Mouse (Mus musculus) MEL (cell line): Measurements from ENCODE around the gene Mfsd2a.

ENCODE experiments used
- BHLHE40 ChIP-seq: IDR thresholded peaks from 2 replicates; pipeline ENCODE4 v1.6.1; 2012; ENCODE audit warnings: low read depth, mild to moderate bottlenecking, inconsistent platforms, low read length, improper control_type of control experiment, borderline replicate concordance
- CTCF ChIP-seq, 3 experiments: IDR thresholded peaks in 2 of 3; conservative IDR thresholded peaks in 1 of 3; 2 replicates each; pipeline ENCODE4 v1.5.1; 2011 to 2012; ENCODE audit warnings: low read length in 3 of 3, low read depth in 2 of 3, mild to moderate bottlenecking in 2 of 3, improper control_type of control experiment in 1 of 3, inconsistent platforms in 1 of 3, mixed read lengths in 1 of 3, moderate library complexity in 1 of 3; ENCODE audit not compliant: control insufficient read depth in 1 of 3, insufficient read depth in 1 of 3, poor library complexity in 1 of 3, severe bottlenecking in 1 of 3
- E2F4 ChIP-seq: IDR thresholded peaks from 2 replicates; pipeline ENCODE4 v1.6.1; 2011; ENCODE audit warnings: low read depth, low read length, improper control_type of control experiment, borderline replicate concordance
- ELF1 ChIP-seq: IDR thresholded peaks from 2 replicates; pipeline ENCODE4 v1.6.1; 2014; ENCODE audit warnings: low read depth, mild to moderate bottlenecking, inconsistent platforms, low read length, improper control_type of control experiment, moderate library complexity
- EP300 ChIP-seq, 2 experiments: IDR thresholded peaks; 2 replicates each; pipeline ENCODE4 v1.6.1; 2011; ENCODE audit warnings: improper control_type of control experiment in 2 of 2, low read length in 2 of 2, low read depth in 1 of 2, mild to moderate bottlenecking in 1 of 2
- ETS1 ChIP-seq: IDR thresholded peaks from 2 replicates; pipeline ENCODE4 v1.6.1; 2012; ENCODE audit warnings: low read depth, mild to moderate bottlenecking, inconsistent platforms, low read length, improper control_type of control experiment, moderate library complexity
- JUND ChIP-seq: IDR thresholded peaks from 2 replicates; pipeline ENCODE4 v1.6.1; 2011; ENCODE audit warnings: low read depth, mild to moderate bottlenecking, improper control_type of control experiment, low read length
- KAT2A ChIP-seq: conservative IDR thresholded peaks from 2 replicates; pipeline ENCODE4 v1.6.1; 2012; ENCODE audit warnings: low read depth, low read length, improper control_type of control experiment, inconsistent platforms
- MAFK ChIP-seq: IDR thresholded peaks from 2 replicates; pipeline ENCODE4 v1.6.1; 2011; ENCODE audit warnings: low read depth, mild to moderate bottlenecking, low read length, improper control_type of control experiment, borderline replicate concordance
- POLR2A ChIP-seq, 2 experiments: IDR thresholded peaks; 2 replicates each; pipeline ENCODE4 v1.6.1; 2011 to 2012; ENCODE audit warnings: low read length in 2 of 2, mild to moderate bottlenecking in 2 of 2, control low read depth in 1 of 2, improper control_type of control experiment in 1 of 2, low read depth in 1 of 2, moderate library complexity in 1 of 2; ENCODE audit not compliant: control insufficient read depth in 1 of 2, insufficient read depth in 1 of 2, poor library complexity in 1 of 2
- SMC3 ChIP-seq: IDR thresholded peaks from 2 replicates; pipeline ENCODE4 v1.6.1; 2011; ENCODE audit warnings: low read depth, low read length, improper control_type of control experiment
- UBTF ChIP-seq: IDR thresholded peaks from 2 replicates; pipeline ENCODE4 v1.6.1; 2012; ENCODE audit warnings: low read depth, mild to moderate bottlenecking, inconsistent platforms, low read length, improper control_type of control experiment, moderate library complexity, borderline replicate concordance; ENCODE audit not compliant: insufficient read depth

GRCm38 (mm10) chr4:122915985-122916384 is 45.0 kb downstream of the Mfsd2a start:
- TF ChIP-seq EP300 (IDR thresholded peaks at IDR 0.05; ENCODE audit: low read depth in 1 of 2, low read length in 2 of 2), result no peak
- TF ChIP-seq CTCF (IDR thresholded peaks at IDR 0.05 in 2 of 3, conservative IDR thresholded peaks at IDR 0.05 in 1 of 3; ENCODE audit: control insufficient read depth in 1 of 3, insufficient read depth in 1 of 3, low read depth in 2 of 3, low read length in 3 of 3, poor library complexity in 1 of 3, severe bottlenecking in 1 of 3), result no peak
- TF ChIP-seq ELF1, result no peak
- TF ChIP-seq E2F4, result no peak
- TF ChIP-seq BHLHE40, result no peak
- TF ChIP-seq POLR2A (IDR thresholded peaks at IDR 0.05; ENCODE audit: control insufficient read depth in 1 of 2, insufficient read depth in 1 of 2, low read depth in 1 of 2, low read length in 2 of 2, poor library complexity in 1 of 2), result no peak
- TF ChIP-seq UBTF, result no peak
- TF ChIP-seq JUND, result no peak
- no peak for TF ChIP-seq SMC3
- TF ChIP-seq MAFK, result no peak
- TF ChIP-seq KAT2A, result no peak
- no peak for TF ChIP-seq ETS1
